Mouse (Mus musculus): ENCODE data around the gene Yipf1.

GRCm38 (mm10) chr4:107306966-107307365, 7.2 kb upstream of the Yipf1 start, which contains the start of gene Dio1:
- no peak for TF ChIP-seq CTCF (conservative IDR thresholded peaks at IDR 0.05; ENCODE audit: insufficient read depth, insufficient read length, low read depth, low read length)
- TF ChIP-seq POLR2A (IDR thresholded peaks at IDR 0.05; ENCODE audit: low read depth, low read length), result no peak

Data from kidney, adult 2 months (tissue).